In genomic region chr3:108654566-108654965, GRCm38 (mm10) we compare ENCODE assay signal across 8 mouse cellular contexts. TPM values are rescaled to one million over a fixed set of nuclear protein-coding genes. Genes with fewer than 3 reads are reported as not detected.
DNase-seq lines count a peak whose midpoint lies in the region; ATAC-seq and TF ChIP-seq lines count a peak whose summit lies in the region.

No protein-coding gene starts in this region.

- H3K36me3 ChIP-seq in hindbrain, embryonic 10.5 days: peaks cover 16% of the 10 kb centered on the region
- no peaks in the 10 kb centered on the region for H3K36me3 ChIP-seq in midbrain, embryonic 11.5 days (ENCODE audit: control insufficient read depth, insufficient read depth, low read length)

- no peak for TF ChIP-seq POLR2A in lung, adult 2 months (IDR thresholded peaks at IDR 0.05; ENCODE audit: borderline replicate concordance, extremely low read depth, low read depth, low read length)

- peak overlapping the region; percentile 45 for H3K4me2 ChIP-seq in midbrain, embryonic 11.5 days

- H3K27ac ChIP-seq in brown adipose tissue, adult 24 weeks (replicated peaks; ENCODE audit: low read depth, low read length): no peak overlapping the region
- peak overlapping the region; percentile 96 for H3K27ac ChIP-seq in hindbrain, embryonic 10.5 days
- no peak overlapping the region for H3K27ac ChIP-seq in midbrain, embryonic 11.5 days (ENCODE audit: low read depth, low read length)

- peak overlapping the region; percentile 3; the same call in 1 of the 2 replicates for H3K9ac ChIP-seq in midbrain, embryonic 11.5 days (ENCODE audit: low read length)

- no peak for ATAC-seq in midbrain, embryonic 11.5 days (ENCODE audit: low FRiP score)
- no peak for ATAC-seq in megakaryocyte progenitor cell, adult 5-6 weeks (replicated peaks; ENCODE audit: poor library complexity)

- peak overlapping the region; percentile 49 for H3K4me3 ChIP-seq in lung, adult 2 months (replicated peaks; ENCODE audit: extremely low read depth, low read depth, low read length)
- peak overlapping the region; percentile 100 for H3K4me3 ChIP-seq in brown adipose tissue, adult 24 weeks (ENCODE audit: insufficient read depth, low read depth, low read length)
- H3K4me3 ChIP-seq in hindbrain, embryonic 10.5 days: peak overlapping the region; percentile 93
- peak overlapping the region; percentile 73 for H3K4me3 ChIP-seq in midbrain, embryonic 11.5 days (ENCODE audit: low read depth, low read length)

- H3K27me3 ChIP-seq in hindbrain, embryonic 10.5 days (ENCODE audit: insufficient read depth, poor library complexity, severe bottlenecking): no peaks in the 10 kb centered on the region
- H3K27me3 ChIP-seq in midbrain, embryonic 11.5 days (ENCODE audit: control insufficient read depth, insufficient read depth, low read length): no peaks in the 10 kb centered on the region

- TF ChIP-seq CTCF in lung, adult 2 months (IDR thresholded peaks at IDR 0.05; ENCODE audit: insufficient read depth, low read length): no peak

- WGBS in lung, adult 2 months: 12% methylated on average over 14 of the region's 14 CpGs
- 29% methylated on average over 14 of the region's 14 CpGs for WGBS in hindbrain, embryonic 10.5 days
- 26% methylated on average over 14 of the region's 14 CpGs for WGBS in midbrain, embryonic 11.5 days

- no peaks in the 10 kb centered on the region for H3K9me3 ChIP-seq in hindbrain, embryonic 10.5 days
- H3K9me3 ChIP-seq in midbrain, embryonic 11.5 days (ENCODE audit: control insufficient read depth, low read length): no peaks in the 10 kb centered on the region

- DNase-seq in lung, adult 2 months: no peak
- no peak for DNase-seq in lung, postnatal 36 days
- DNase-seq in hindbrain, embryonic 10.5 days (ENCODE audit: low spot score): peak; percentile 15
- DNase-seq in midbrain, embryonic 11.5 days (ENCODE audit: low spot score, missing footprints): peak; percentile 92
- no peak for DNase-seq in adrenal gland, adult (ENCODE audit: inconsistent age in 2 of 2, low spot score in 1 of 2)
- DNase-seq in layer of hippocampus, adult 8-10 months (ENCODE audit: low spot score in 2 of 2): no peak

- H3K4me1 ChIP-seq in lung, adult 2 months (ENCODE audit: control insufficient read depth, insufficient read depth, low read length): no peaks in the 10 kb centered on the region; the same call in 1 of the 2 replicates
- peaks cover 6% of the 10 kb centered on the region; the same call in 1 of the 2 replicates for H3K4me1 ChIP-seq in brown adipose tissue, adult 24 weeks (ENCODE audit: control insufficient read depth, insufficient read depth, insufficient read length, low read length)
- H3K4me1 ChIP-seq in hindbrain, embryonic 10.5 days (replicated peaks): peaks cover 20% of the 10 kb centered on the region
- H3K4me1 ChIP-seq in midbrain, embryonic 11.5 days (ENCODE audit: control insufficient read depth, insufficient read depth, low read length): peaks cover 8% of the 10 kb centered on the region; the same call in 1 of the 2 replicates

RNA-seq across cellular contexts. Expression of gene Clcc1, which starts 0.9 kb away (rescaled TPM):
- 35.2 and 50.0 TPM in 2 replicates for polyA plus RNA-seq in lung, adult 2 months (2012; rRNA removed)
- 16.9 and 18.6 TPM in 2 replicates for polyA plus RNA-seq in brown adipose tissue, adult 24 weeks (2012; ENCODE audit: insufficient read depth, insufficient read length, missing spikeins)
- 58.1 and 70.7 TPM in 2 replicates for polyA plus RNA-seq in hindbrain, embryonic 10.5 days (2016; fragmentation: Nextera tagmentation; extraction: Ambion mirVana)
- 64.0 and 76.2 TPM in 2 replicates for polyA plus RNA-seq in midbrain, embryonic 11.5 days (2014; fragmentation: Nextera tagmentation; extraction: Ambion mirVana)
- 36.1 and 39.2 TPM in 2 replicates for total RNA-seq in megakaryocyte progenitor cell, adult 5-6 weeks (2015)
- 85.3 and 91.2 TPM in 2 replicates for total RNA-seq in megakaryocyte progenitor cell, adult 5-6 weeks (2017)
- 10 to 100 TPM; 28.4 to 35.8 (median 34.4) TPM for total RNA-seq in layer of hippocampus, adult 8-10 months (2022)

Comparison
In these comparisons a context has a peak if more than half of its experiments do, and no peak if none do; other contexts are left out.
1. DNase-seq: peak in hindbrain, embryonic 10.5 days (single experiment) and midbrain, embryonic 11.5 days (single experiment); none in lung, adult 2 months (single experiment), lung, postnatal 36 days (single experiment), adrenal gland, adult (0 of 2) and layer of hippocampus, adult 8-10 months (0 of 2).
2. H3K4me3 ChIP-seq: peak in every context shown above with its lines; median percentile 100 in brown adipose tissue, adult 24 weeks; 93 in hindbrain, embryonic 10.5 days; 73 in midbrain, embryonic 11.5 days; 49 in lung, adult 2 months.